Mouse (Mus musculus) bone marrow, adult 2 months (tissue): ENCODE data around the gene Exoc4.

Experiments
- CTCF ChIP-seq: fragments of 200-500 bp; IDR thresholded peaks from 2 replicates; pipeline ENCODE4 v1.5.1; 2011; ENCODE audit warnings: low read length, control low read depth; ENCODE audit not compliant: control insufficient read depth, insufficient read depth
- POLR2A ChIP-seq: fragments of 200-500 bp; IDR thresholded peaks from 2 replicates; pipeline ENCODE4 v1.6.1; 2011; ENCODE audit warnings: low read depth, mild to moderate bottlenecking, control low read depth, low read length, borderline replicate concordance; ENCODE audit not compliant: control insufficient read depth

DNA sequence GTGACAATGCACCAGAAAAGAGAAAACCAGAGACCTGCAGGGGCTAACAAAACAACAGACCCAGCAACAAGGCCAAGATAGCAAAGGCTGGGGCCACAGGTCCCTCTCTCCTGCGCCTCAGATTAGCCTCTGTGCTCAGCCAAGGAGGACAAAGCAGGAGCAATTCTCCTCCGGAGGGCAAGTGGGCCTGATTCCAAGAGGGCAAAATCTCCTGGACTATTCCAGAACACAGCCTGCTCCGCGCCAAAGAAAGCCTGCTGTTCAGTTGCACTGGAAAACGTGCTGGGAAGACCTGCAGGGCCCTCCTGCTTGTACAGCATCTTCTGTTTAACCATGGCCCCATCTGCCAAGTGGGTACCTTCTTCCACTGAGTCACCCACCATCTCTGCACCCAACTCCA lies 1.7 kb upstream of the Exoc4 start:
- TF ChIP-seq POLR2A = no peak
- TF ChIP-seq CTCF = no peak
